Mouse (Mus musculus): ENCODE results near the gene Gnao1. TPM values are rescaled to one million over a fixed set of nuclear protein-coding genes. Genes with fewer than 3 reads are reported as not detected.

Gnao1 gene
- total and polyA plus RNA-seq, 3 experiments, result 1.1 to 13.5 (median 3.5) TPM

DNA sequence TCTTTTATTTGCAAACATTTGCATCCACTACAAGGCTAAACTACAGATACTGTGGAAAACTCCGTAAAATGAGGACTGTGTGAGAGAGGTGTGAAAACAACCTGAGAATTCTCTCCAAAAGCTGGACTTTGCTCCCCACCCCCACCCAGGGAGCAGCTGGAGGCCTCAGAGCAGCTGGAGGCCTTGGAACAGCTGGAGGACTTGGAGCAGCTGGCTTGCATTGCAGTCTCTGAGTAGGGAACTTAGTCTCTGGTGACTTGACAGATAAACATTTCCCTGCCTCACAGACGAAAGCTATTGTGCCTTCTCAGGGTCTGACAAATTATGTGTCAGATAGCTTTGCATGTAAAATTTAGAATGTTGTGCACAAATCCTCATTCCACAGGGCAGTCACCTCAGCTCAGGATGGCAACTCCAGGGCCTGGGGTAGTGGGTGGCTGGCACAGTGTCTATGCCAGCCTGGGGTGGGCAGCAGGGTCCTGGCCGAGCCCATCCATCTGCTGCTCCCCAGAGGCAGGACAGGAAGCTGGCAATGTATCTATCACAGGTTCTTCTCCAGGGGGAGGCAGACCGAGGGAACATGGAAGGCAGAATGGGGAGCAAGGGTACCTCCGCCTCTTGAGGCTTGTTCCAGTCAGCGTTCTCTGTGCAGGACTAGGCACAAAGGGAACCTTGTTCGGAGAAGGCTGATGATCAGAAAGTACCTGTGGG lies 87.2 kb downstream of the Gnao1 start:
- TF ChIP-seq JUN (IDR thresholded peaks at IDR 0.05; ENCODE audit: insufficient read depth, low read depth, low read length), result no peak
- no peak for TF ChIP-seq HCFC1 (IDR thresholded peaks at IDR 0.05; ENCODE audit: low read depth, low read length)
- no peak for TF ChIP-seq UBTF (IDR thresholded peaks at IDR 0.05; ENCODE audit: low read depth, low read length)
- TF ChIP-seq SIN3A (IDR thresholded peaks at IDR 0.05; ENCODE audit: low read length), result no peak
- no peak for TF ChIP-seq USF1 (IDR thresholded peaks at IDR 0.05; ENCODE audit: low read depth, low read length)
- TF ChIP-seq ETS1 (conservative IDR thresholded peaks at IDR 0.05; ENCODE audit: low read depth, low read length), result no peak
- TF ChIP-seq POLR2A (IDR thresholded peaks at IDR 0.05; ENCODE audit: low read depth, low read length), result no peak

GRCm38 (mm10) chr8:93898570-93898969 lies 88.8 kb downstream of the Gnao1 start:
- in situ Hi-C loops (cut with MboI; ENCODE audit: low pct_ligation_motif_present, low pct_unique_long_range_greater_than_20kb, low sequenced_read_pairs), result no loop called here
- H3K4me3 ChIP-seq (replicated peaks in 1 of 3; ENCODE audit: low read depth in 2 of 3, low read length in 2 of 3, poor library complexity in 1 of 3), result no peak overlapping the region
- H3K27ac ChIP-seq (ENCODE audit: insufficient read depth, low read depth), result no peak overlapping the region
- H3K9ac ChIP-seq (ENCODE audit: insufficient read depth, low read depth), result no peak overlapping the region
- peaks cover 0 to 48% of the 10 kb centered on the region in 2 experiments for H3K36me3 ChIP-seq (replicated peaks in 1 of 2; ENCODE audit: control insufficient read depth in 1 of 2, insufficient read depth in 1 of 2, low read length in 1 of 2)
- H3K4me2 ChIP-seq (ENCODE audit: insufficient read depth, low read depth, poor library complexity, severe bottlenecking), result no peak overlapping the region
- H3K9me3 ChIP-seq (replicated peaks; ENCODE audit: low read length), result no peaks in the 10 kb centered on the region
- TF ChIP-seq CHD1 (IDR thresholded peaks at IDR 0.05; ENCODE audit: low read depth, low read length), result no peak
- H3K4me1 ChIP-seq (ENCODE audit: control insufficient read depth in 1 of 2, insufficient read depth in 2 of 2), result peaks cover 0 to 3% of the 10 kb centered on the region in 2 experiments; a peak in 2 of 4 replicates
- dilution Hi-C loops (cut with MboI; ENCODE audit: extremely low pct_ligation_motif_present, extremely low pct_unique_long_range_greater_than_20kb, low sequenced_read_pairs), result no loop called here
- no peaks in the 10 kb centered on the region for H3K27me3 ChIP-seq (replicated peaks)
- no peaks in the 10 kb centered on the region for H3K79me2 ChIP-seq (replicated peaks; ENCODE audit: control insufficient read depth, extremely low read depth, insufficient read depth, poor library complexity, severe bottlenecking)
- no peak for DNase-seq (ENCODE audit: extremely low read depth)

More for the DNA sequence above, 87.2 kb downstream of the Gnao1 start:
- in situ Hi-C loops (cut with MboI; ENCODE audit: low pct_ligation_motif_present, low pct_unique_long_range_greater_than_20kb, low sequenced_read_pairs), result no loop called here
- peaks cover 0 to 41% of the 10 kb centered on the region in 2 experiments for H3K36me3 ChIP-seq (replicated peaks in 1 of 2; ENCODE audit: control insufficient read depth in 1 of 2, insufficient read depth in 1 of 2, low read length in 1 of 2)
- no peaks in the 10 kb centered on the region for H3K9me3 ChIP-seq (replicated peaks; ENCODE audit: low read length)
- H3K79me2 ChIP-seq (replicated peaks; ENCODE audit: control insufficient read depth, extremely low read depth, insufficient read depth, poor library complexity, severe bottlenecking), result no peaks in the 10 kb centered on the region
- H3K4me1 ChIP-seq (ENCODE audit: control insufficient read depth in 1 of 2, insufficient read depth in 2 of 2), result peaks cover 0 to 9% of the 10 kb centered on the region in 2 experiments; a peak in 2 of 4 replicates
- no peak overlapping the region for H3K27ac ChIP-seq (ENCODE audit: insufficient read depth, low read depth)
- H3K27me3 ChIP-seq (replicated peaks), result no peaks in the 10 kb centered on the region
- no peak for DNase-seq (ENCODE audit: extremely low read depth)
- dilution Hi-C loops (cut with MboI; ENCODE audit: extremely low pct_ligation_motif_present, extremely low pct_unique_long_range_greater_than_20kb, low sequenced_read_pairs), result no loop called here
- no peak overlapping the region for H3K4me2 ChIP-seq (ENCODE audit: insufficient read depth, low read depth, poor library complexity, severe bottlenecking)
- H3K9ac ChIP-seq (ENCODE audit: insufficient read depth, low read depth), result no peak overlapping the region
- H3K4me3 ChIP-seq (replicated peaks in 1 of 3; ENCODE audit: low read depth in 2 of 3, low read length in 2 of 3, poor library complexity in 1 of 3), result no peak overlapping the region

DNA sequence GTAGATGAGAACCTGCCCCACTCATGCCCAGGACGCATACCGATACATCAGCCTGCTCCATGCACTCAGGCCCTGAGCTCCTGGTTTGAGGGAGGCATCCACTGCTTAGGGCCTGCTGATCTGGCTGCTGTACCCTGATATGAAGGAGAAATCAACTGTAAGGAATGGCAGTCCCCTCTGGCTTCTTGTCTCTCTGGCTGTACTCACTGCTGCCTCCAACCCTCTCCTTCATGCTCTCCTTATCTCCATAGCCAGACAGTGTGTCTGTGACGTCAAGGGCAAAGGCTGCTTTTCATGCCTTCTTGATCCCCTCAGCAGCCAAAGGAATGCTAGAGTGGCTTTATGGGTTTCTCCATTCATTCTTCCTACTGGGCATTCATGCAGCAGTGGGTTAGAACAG lies 92.3 kb downstream of the Gnao1 start:
- H3K4me1 ChIP-seq (ENCODE audit: control insufficient read depth in 1 of 2, insufficient read depth in 2 of 2), result peaks cover 6 to 19% of the 10 kb centered on the region in 2 experiments; a peak in 3 of 4 replicates
- H3K36me3 ChIP-seq (replicated peaks in 1 of 2; ENCODE audit: control insufficient read depth in 1 of 2, insufficient read depth in 1 of 2, low read length in 1 of 2), result peaks cover 0 to 36% of the 10 kb centered on the region in 2 experiments
- H3K4me3 ChIP-seq (replicated peaks in 1 of 3; ENCODE audit: low read depth in 2 of 3, low read length in 2 of 3, poor library complexity in 1 of 3), result no peak overlapping the region
- no peak overlapping the region for H3K9ac ChIP-seq (ENCODE audit: insufficient read depth, low read depth)
- H3K9me3 ChIP-seq (replicated peaks; ENCODE audit: low read length), result no peaks in the 10 kb centered on the region
- TF ChIP-seq ELF1 (IDR thresholded peaks at IDR 0.05; ENCODE audit: low read depth, low read length), result no peak
- no peak for TF ChIP-seq JUND (conservative IDR thresholded peaks at IDR 0.05; ENCODE audit: low read depth, low read length)
- no peak for TF ChIP-seq SIN3A (IDR thresholded peaks at IDR 0.05; ENCODE audit: low read length)
- no peak for TF ChIP-seq USF1 (IDR thresholded peaks at IDR 0.05; ENCODE audit: low read depth, low read length)
- TF ChIP-seq CTCF (conservative IDR thresholded peaks at IDR 0.05 in 1 of 2, IDR thresholded peaks at IDR 0.05 in 1 of 2; ENCODE audit: low read depth in 2 of 2, low read length in 2 of 2), result no peak
- no peak for TF ChIP-seq HCFC1 (IDR thresholded peaks at IDR 0.05; ENCODE audit: low read depth, low read length)
- dilution Hi-C loops (cut with MboI; ENCODE audit: extremely low pct_ligation_motif_present, extremely low pct_unique_long_range_greater_than_20kb, low sequenced_read_pairs) (no loop called here), in situ Hi-C loops (cut with MboI; ENCODE audit: low pct_ligation_motif_present, low pct_unique_long_range_greater_than_20kb, low sequenced_read_pairs) (no loop called here)
- no peaks in the 10 kb centered on the region for H3K27me3 ChIP-seq (replicated peaks)
- no peak overlapping the region for H3K27ac ChIP-seq (ENCODE audit: insufficient read depth, low read depth)
- H3K79me2 ChIP-seq (replicated peaks; ENCODE audit: control insufficient read depth, extremely low read depth, insufficient read depth, poor library complexity, severe bottlenecking), result no peaks in the 10 kb centered on the region
- no peak overlapping the region for H3K4me2 ChIP-seq (ENCODE audit: insufficient read depth, low read depth, poor library complexity, severe bottlenecking)
- no peak for DNase-seq (ENCODE audit: extremely low read depth)

Data from CH12.LX (cell line).